Comparison of ENCODE assay signal across 23 mouse cellular contexts in genomic region chr11:7184420-7184819, GRCm38 (mm10). TPM values are rescaled to one million over a fixed set of nuclear protein-coding genes. Genes with fewer than 3 reads are reported as not detected.
"Had no signal": no experiment of that assay in that cellular context is flagged by ENCODE, and none has a peak within 500 bp of the region (broad histone marks: within the 10 kb centered on the region; RNA-seq: fewer than 3 reads in every experiment).

No protein-coding gene starts in this region.

- H3K27ac ChIP-seq: liver, embryonic 15.5 days; lung, embryonic 15.5 days; macrophage; midbrain, embryonic 13.5 days; midbrain, embryonic 15.5 days; neural tube, embryonic 12.5 days had no signal

- ATAC-seq: liver, postnatal 0 days; lung, postnatal 0 days; midbrain, embryonic 13.5 days; midbrain, embryonic 15.5 days had no signal

- H3K4me1 ChIP-seq: liver, embryonic 15.5 days; megakaryocyte, embryonic 14.5 days; neural tube, embryonic 12.5 days had no signal

- H3K9me3 ChIP-seq: liver, embryonic 15.5 days; lung, embryonic 15.5 days; megakaryocyte, embryonic 14.5 days; midbrain, embryonic 13.5 days; midbrain, embryonic 15.5 days; neural tube, embryonic 12.5 days had no signal

- H3K9ac ChIP-seq: liver, embryonic 15.5 days; liver, postnatal 0 days; lung, embryonic 15.5 days; midbrain, embryonic 13.5 days; midbrain, embryonic 15.5 days; neural tube, embryonic 12.5 days had no signal

- H3K36me3 ChIP-seq: liver, embryonic 15.5 days; lung, embryonic 15.5 days; midbrain, embryonic 13.5 days; midbrain, embryonic 15.5 days; neural tube, embryonic 12.5 days had no signal

- H3K27me3 ChIP-seq: liver, embryonic 15.5 days; lung, embryonic 15.5 days; megakaryocyte, embryonic 14.5 days; midbrain, embryonic 13.5 days; midbrain, embryonic 15.5 days; neural tube, embryonic 12.5 days had no signal

- H3K4me2 ChIP-seq: liver, embryonic 15.5 days; lung, embryonic 15.5 days; midbrain, embryonic 13.5 days; midbrain, embryonic 15.5 days; neural tube, embryonic 12.5 days had no signal

- H3K4me3 ChIP-seq: liver, embryonic 15.5 days; lung, embryonic 15.5 days; megakaryocyte, embryonic 14.5 days; midbrain, embryonic 13.5 days; midbrain, embryonic 15.5 days; neural tube, embryonic 12.5 days had no signal

- DNase-seq: liver, postnatal 0 days; lung, adult 2 months; lung, postnatal 14 days; lung, postnatal 36 days; right cerebral cortex, postnatal 14 days; thymus, adult 18-20 months; thymus, postnatal 14 days; thymus, postnatal 36 days had no signal

RNA-seq across cellular contexts. Expression of gene Gm11985, which starts 3.9 kb away (rescaled TPM):
- total RNA-seq: megakaryocyte progenitor cell, adult 5-6 weeks; midbrain, postnatal 0 days; monocyte, adult 5-6 weeks; neutrophil, adult 5-6 weeks had no signal
- polyA plus RNA-seq: liver, embryonic 15.5 days; lung, adult 2 months; lung, embryonic 15.5 days; lung, postnatal 0 days; macrophage; midbrain, embryonic 13.5 days; midbrain, embryonic 15.5 days; midbrain, postnatal 0 days; neural tube, embryonic 12.5 days; spleen, adult 2 months; thymus, postnatal 0 days had no signal

RNA-seq across cellular contexts. Expression of gene Igfbp1, which starts 13.2 kb away (rescaled TPM):
- total RNA-seq: megakaryocyte progenitor cell, adult 5-6 weeks; midbrain, postnatal 0 days; monocyte, adult 5-6 weeks; neutrophil, adult 5-6 weeks had no signal
- polyA plus RNA-seq: macrophage; midbrain, embryonic 15.5 days; midbrain, postnatal 0 days; neural tube, embryonic 14.5 days; spleen, adult 2 months had no signal

RNA-seq across cellular contexts. Expression of gene Igfbp3, which starts 29.3 kb away (rescaled TPM):
- total RNA-seq: megakaryocyte progenitor cell, adult 5-6 weeks; monocyte, adult 5-6 weeks; neutrophil, adult 5-6 weeks had no signal
- polyA plus RNA-seq: macrophage had no signal
